8 mouse cellular contexts compared by ENCODE assay signal in genomic region chr2:25126011-25127010, GRCm38 (mm10). TPM values are rescaled to one million over a fixed set of nuclear protein-coding genes. Genes with fewer than 3 reads are reported as not detected.
A peak's percentile ranks its signal among the peaks of the same experiment; 100 is the strongest.
DNase-seq lines count a peak whose midpoint lies in the region; ATAC-seq lines count a peak whose summit lies in the region.

No protein-coding gene starts in this region.

- H3K36me3 ChIP-seq in heart, embryonic 12.5 days = no peaks in the 10 kb centered on the region
- no peaks in the 10 kb centered on the region for H3K36me3 ChIP-seq in limb, embryonic 13.5 days
- H3K36me3 ChIP-seq in stomach, embryonic 15.5 days = no peaks in the 10 kb centered on the region

- no peak for DNase-seq in heart, adult 8-10 months (ENCODE audit: low spot score)
- peak; percentile 51 for DNase-seq in brain, embryonic 18.5 days (ENCODE audit: low read depth, low spot score)
- peak; percentile 41 for DNase-seq in forelimb bud, embryonic 11.5 days (ENCODE audit: low read depth, low spot score)
- DNase-seq in adrenal gland, postnatal 10 days = no peak

- peak overlapping the region; percentile 34 for H3K27ac ChIP-seq in heart, embryonic 12.5 days (ENCODE audit: poor library complexity, severe bottlenecking)
- H3K27ac ChIP-seq in limb, embryonic 13.5 days = peak overlapping the region; percentile 63; the same call in 1 of the 2 replicates
- peak overlapping the region; percentile 90 for H3K27ac ChIP-seq in stomach, embryonic 15.5 days

- peaks cover 36% of the 10 kb centered on the region for H3K4me1 ChIP-seq in heart, embryonic 12.5 days (replicated peaks)
- peaks cover 18% of the 10 kb centered on the region for H3K4me1 ChIP-seq in limb, embryonic 13.5 days
- H3K4me1 ChIP-seq in stomach, embryonic 15.5 days = peaks cover 23% of the 10 kb centered on the region

- 50% methylated on average over 19 of the region's 19 CpGs for WGBS in heart, embryonic 12.5 days
- WGBS in limb, embryonic 13.5 days = 47% methylated on average over 19 of the region's 19 CpGs
- WGBS in stomach, embryonic 15.5 days = 40% methylated on average over 19 of the region's 19 CpGs

- no peaks in the 10 kb centered on the region for H3K27me3 ChIP-seq in heart, embryonic 12.5 days (replicated peaks)
- no peaks in the 10 kb centered on the region for H3K27me3 ChIP-seq in limb, embryonic 13.5 days
- no peaks in the 10 kb centered on the region for H3K27me3 ChIP-seq in stomach, embryonic 15.5 days (replicated peaks)

- no peaks in the 10 kb centered on the region for H3K9me3 ChIP-seq in heart, embryonic 12.5 days (replicated peaks)
- H3K9me3 ChIP-seq in limb, embryonic 13.5 days = no peaks in the 10 kb centered on the region
- no peaks in the 10 kb centered on the region for H3K9me3 ChIP-seq in stomach, embryonic 15.5 days

- no peak overlapping the region for H3K4me2 ChIP-seq in heart, embryonic 12.5 days
- no peak overlapping the region for H3K4me2 ChIP-seq in limb, embryonic 13.5 days (replicated peaks)
- H3K4me2 ChIP-seq in stomach, embryonic 15.5 days = no peak overlapping the region

- ATAC-seq in heart, embryonic 12.5 days (ENCODE audit: insufficient number of reproducible peaks, low FRiP score) = no peak
- 0 out of 2 replicates have a peak, but pooled peaks have one; percentile 20 for ATAC-seq in limb, embryonic 13.5 days (ENCODE audit: low FRiP score, low read depth)
- peak; percentile 57; the same call in 1 of the 2 replicates for ATAC-seq in stomach, embryonic 15.5 days (ENCODE audit: insufficient read depth, low FRiP score, low read depth)
- no peak for ATAC-seq in megakaryocyte progenitor cell, adult 5-6 weeks (replicated peaks; ENCODE audit: poor library complexity)

- no peak overlapping the region for H3K9ac ChIP-seq in heart, embryonic 12.5 days
- H3K9ac ChIP-seq in limb, embryonic 13.5 days = no peak overlapping the region
- no peak overlapping the region for H3K9ac ChIP-seq in stomach, embryonic 15.5 days

- no peak overlapping the region for H3K4me3 ChIP-seq in heart, embryonic 12.5 days
- no peak overlapping the region for H3K4me3 ChIP-seq in limb, embryonic 13.5 days
- H3K4me3 ChIP-seq in stomach, embryonic 15.5 days (replicated peaks) = no peak overlapping the region

RNA-seq across cellular contexts. Expression of gene Noxa1, which starts 31.4 kb away (rescaled TPM):
- 0.10 TPM in 1 of 2 replicates, not detected in the other for polyA plus RNA-seq in heart, embryonic 12.5 days (2016; fragmentation: Nextera tagmentation; extraction: Ambion mirVana)
- total RNA-seq in heart, adult 8-10 months (2022) = not detected
- polyA plus RNA-seq in limb, embryonic 13.5 days (2015; fragmentation: Nextera tagmentation; extraction: Ambion mirVana) = 0.11 TPM in 1 of 2 replicates, not detected in the other
- 11.4 and 16.1 TPM in 2 replicates for polyA plus RNA-seq in stomach, embryonic 15.5 days (2015; fragmentation: Nextera tagmentation; extraction: Ambion mirVana)
- not detected for total RNA-seq in adrenal gland, postnatal 10 days (2021)
- total RNA-seq in megakaryocyte progenitor cell, adult 5-6 weeks (2015) = not detected in 2 replicates
- total RNA-seq in megakaryocyte progenitor cell, adult 5-6 weeks (2017) = not detected in 2 replicates

RNA-seq across cellular contexts. Expression of gene Entpd8, which starts 46.2 kb away (rescaled TPM):
- not detected in 2 replicates for polyA plus RNA-seq in heart, embryonic 12.5 days (2016; fragmentation: Nextera tagmentation; extraction: Ambion mirVana)
- total RNA-seq in heart, adult 8-10 months (2022) = not detected
- polyA plus RNA-seq in limb, embryonic 13.5 days (2015; fragmentation: Nextera tagmentation; extraction: Ambion mirVana) = not detected in 2 replicates
- polyA plus RNA-seq in stomach, embryonic 15.5 days (2015; fragmentation: Nextera tagmentation; extraction: Ambion mirVana) = 2.5 and 2.8 TPM in 2 replicates
- 1 to 10 TPM; 7.0 to 9.7 TPM for total RNA-seq in adrenal gland, postnatal 10 days (2021)
- not detected in 2 replicates for total RNA-seq in megakaryocyte progenitor cell, adult 5-6 weeks (2015)
- not detected in 2 replicates for total RNA-seq in megakaryocyte progenitor cell, adult 5-6 weeks (2017)

RNA-seq across cellular contexts. Expression of gene Nrarp, which starts 54.2 kb away (rescaled TPM):
- polyA plus RNA-seq in heart, embryonic 12.5 days (2016; fragmentation: Nextera tagmentation; extraction: Ambion mirVana) = 10.8 and 12.8 TPM in 2 replicates
- total RNA-seq in heart, adult 8-10 months (2022) = 1 to 10 TPM; 5.0 to 9.4 (median 9.2) TPM
- polyA plus RNA-seq in limb, embryonic 13.5 days (2015; fragmentation: Nextera tagmentation; extraction: Ambion mirVana) = 12.6 and 15.3 TPM in 2 replicates
- 16.9 and 17.1 TPM in 2 replicates for polyA plus RNA-seq in stomach, embryonic 15.5 days (2015; fragmentation: Nextera tagmentation; extraction: Ambion mirVana)
- total RNA-seq in adrenal gland, postnatal 10 days (2021) = 10 to 100 TPM; 15.1 to 15.5 TPM
- 0.42 and 0.51 TPM in 2 replicates for total RNA-seq in megakaryocyte progenitor cell, adult 5-6 weeks (2015)
- total RNA-seq in megakaryocyte progenitor cell, adult 5-6 weeks (2017) = 0.78 and 1.3 TPM in 2 replicates

Comparison
In these comparisons a context has a peak if more than half of its experiments do, and no peak if none do; other contexts are left out.
1. ATAC-seq: peak in limb, embryonic 13.5 days (single experiment) and stomach, embryonic 15.5 days (single experiment); none in heart, embryonic 12.5 days (single experiment) and megakaryocyte progenitor cell, adult 5-6 weeks (single experiment).
2. H3K27ac ChIP-seq: peak in every context shown above with its lines; median percentile 90 in stomach, embryonic 15.5 days; 63 in limb, embryonic 13.5 days; 34 in heart, embryonic 12.5 days.
3. DNase-seq: peak in brain, embryonic 18.5 days (single experiment) and forelimb bud, embryonic 11.5 days (single experiment); none in heart, adult 8-10 months (single experiment) and adrenal gland, postnatal 10 days (single experiment).
4. RNA of gene Entpd8, which starts 46.2 kb away (total RNA-seq): 7.0 to 9.7 TPM in adrenal gland, postnatal 10 days; not detected in heart, adult 8-10 months and not detected in megakaryocyte progenitor cell, adult 5-6 weeks; every median in the first group is over 4 times any median in the second.